In genomic region chr5:118459391-118459792, GRCm38 (mm10) we compare ENCODE assay signal across 8 mouse cellular contexts.
A peak's percentile ranks its signal among the peaks of the same experiment; 100 is the strongest.
DNase-seq lines count a peak whose midpoint lies in the region; ATAC-seq lines count a peak whose summit lies in the region.

No protein-coding gene starts in this region.

- peak overlapping the region; percentile 27 for H3K4me3 ChIP-seq in forebrain, embryonic 12.5 days (replicated peaks)

- H3K36me3 ChIP-seq in forebrain, embryonic 12.5 days (replicated peaks), result no peaks in the 10 kb centered on the region

- ATAC-seq in forebrain, embryonic 12.5 days (ENCODE audit: low FRiP score), result peak; percentile 41; the same call in 1 of the 2 replicates

- H3K9ac ChIP-seq in forebrain, embryonic 12.5 days, result no peak overlapping the region

- WGBS in forebrain, embryonic 12.5 days, result 0% methylated on average over 12 of the region's 12 CpGs

- peaks cover 17% of the 10 kb centered on the region for H3K27me3 ChIP-seq in forebrain, embryonic 12.5 days

- 0 out of 2 replicates have a peak overlapping the region, but pooled peaks have one; percentile 31 for H3K27ac ChIP-seq in forebrain, embryonic 12.5 days

- H3K4me1 ChIP-seq in forebrain, embryonic 12.5 days, result peaks cover 22% of the 10 kb centered on the region

- peak overlapping the region; percentile 53 for H3K4me2 ChIP-seq in forebrain, embryonic 12.5 days

- no peaks in the 10 kb centered on the region for H3K9me3 ChIP-seq in forebrain, embryonic 12.5 days

- peak; percentile 31 for DNase-seq in testis, postnatal 14 days (ENCODE audit: low spot score)
- DNase-seq in testis, postnatal 10 days (ENCODE audit: low spot score), result no peak
- DNase-seq in hindlimb bud, embryonic 11.5 days (ENCODE audit: extremely low spot score, low read depth, low spot score), result peak; percentile 62
- DNase-seq in lung, postnatal 25 days (ENCODE audit: low spot score), result peak; percentile 39
- DNase-seq in urinary bladder, postnatal 14 days (ENCODE audit: low spot score), result peak; percentile 60
- DNase-seq in cerebellum, adult 11 months, result no peak
- DNase-seq in natural killer cell, adult 2 months (ENCODE audit: low spot score in 2 of 2), result no peak

Comparison
In these comparisons a context has a peak if more than half of its experiments do, and no peak if none do; other contexts are left out.
1. DNase-seq: peak in testis, postnatal 14 days (single experiment), hindlimb bud, embryonic 11.5 days (single experiment), lung, postnatal 25 days (single experiment) and urinary bladder, postnatal 14 days (single experiment); none in testis, postnatal 10 days (single experiment), cerebellum, adult 11 months (single experiment) and natural killer cell, adult 2 months (0 of 2).